Mouse (Mus musculus): Measurements from ENCODE around the gene Macf1.

DNA sequence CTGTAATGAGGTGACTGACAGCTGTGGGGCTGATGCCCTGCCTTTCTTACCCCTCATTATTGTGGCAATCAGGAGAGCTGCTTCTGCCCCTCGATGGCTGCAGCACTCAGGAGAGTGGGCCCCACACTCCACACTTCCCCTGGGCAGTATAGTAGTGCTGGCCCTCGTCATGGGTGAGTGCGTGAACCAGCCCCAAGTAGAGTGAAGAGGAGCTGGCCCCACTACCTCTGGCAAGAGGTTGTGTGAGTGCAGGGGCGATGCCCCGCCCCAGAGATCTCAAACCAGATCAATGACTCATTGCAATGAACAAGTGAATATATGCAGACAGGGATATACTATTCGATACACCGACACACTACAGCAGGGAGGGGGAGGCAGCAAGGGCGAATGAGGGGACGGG lies 49.4 kb upstream of the Macf1 start:
- TF ChIP-seq MAX (IDR thresholded peaks at IDR 0.05; ENCODE audit: low read depth) (no peak), POLR2AphosphoS2 (IDR thresholded peaks at IDR 0.05; ENCODE audit: insufficient read length, low read depth) (no peak), POLR2A (IDR thresholded peaks at IDR 0.05; ENCODE audit: insufficient read length, low read depth) (no peak), USF1 (IDR thresholded peaks at IDR 0.05; ENCODE audit: low read depth) (no peak), CEBPB (IDR thresholded peaks at IDR 0.05; ENCODE audit: insufficient read depth, poor library complexity, severe bottlenecking) (no peak), MYOD1 (IDR thresholded peaks at IDR 0.05; ENCODE audit: control insufficient read depth in 1 of 3, insufficient read length in 2 of 3, low read depth in 2 of 3) (no peak), MYOG (IDR thresholded peaks at IDR 0.05; ENCODE audit: control insufficient read depth in 1 of 3, insufficient read depth in 1 of 3, insufficient read length in 2 of 3, low read depth in 2 of 3) (no peak), SRF (IDR thresholded peaks at IDR 0.05; ENCODE audit: control insufficient read depth, insufficient read length, low read depth) (no peak), TCF3 (IDR thresholded peaks at IDR 0.05; ENCODE audit: insufficient read length, low read depth) (no peak), TCF12 (IDR thresholded peaks at IDR 0.05; ENCODE audit: insufficient read depth, poor library complexity, severe bottlenecking) (no peak)
